Mouse (Mus musculus): ENCODE data around the gene Tmem242.

Tmem242 gene

DNA sequence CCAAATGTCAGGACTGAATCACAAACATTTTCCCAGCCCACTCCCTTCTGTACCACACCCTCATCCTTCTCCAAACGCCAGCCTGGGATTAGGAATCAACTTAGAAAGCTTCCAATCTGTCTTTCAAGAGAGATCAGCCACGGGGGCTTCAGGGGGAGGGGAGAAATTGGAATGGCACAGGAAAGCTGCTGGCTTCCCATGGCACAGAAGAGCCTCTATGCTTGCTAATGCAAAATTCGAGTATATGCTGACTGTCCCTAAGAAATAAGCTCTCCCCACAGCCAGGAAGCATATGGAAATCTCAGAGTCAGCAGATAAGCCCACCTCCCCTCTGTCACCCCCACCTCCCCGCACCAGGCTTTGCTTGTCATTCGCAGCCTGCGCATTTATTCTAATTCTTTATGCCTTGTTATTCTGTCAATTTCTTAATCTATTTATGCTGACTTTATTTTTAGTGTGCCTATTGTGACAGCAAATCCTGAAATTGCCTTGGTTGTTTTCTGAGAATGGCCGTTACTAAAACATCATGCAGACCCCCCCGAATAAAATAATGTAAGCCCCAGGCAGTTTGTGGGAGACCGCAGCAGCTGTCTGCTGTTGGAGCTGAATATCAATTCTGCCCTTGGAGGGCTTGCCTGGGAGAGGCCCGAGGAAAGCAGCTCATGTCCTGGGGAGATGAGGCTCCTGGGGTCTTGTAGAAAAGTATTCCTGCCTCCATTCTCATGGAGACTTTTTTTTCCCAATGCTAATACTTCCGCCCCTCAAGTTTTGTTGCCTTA is 62.7 kb downstream of the Tmem242 start:
- DNase-seq (ENCODE audit: low read depth, low spot score) = peak; percentile 70

DNA sequence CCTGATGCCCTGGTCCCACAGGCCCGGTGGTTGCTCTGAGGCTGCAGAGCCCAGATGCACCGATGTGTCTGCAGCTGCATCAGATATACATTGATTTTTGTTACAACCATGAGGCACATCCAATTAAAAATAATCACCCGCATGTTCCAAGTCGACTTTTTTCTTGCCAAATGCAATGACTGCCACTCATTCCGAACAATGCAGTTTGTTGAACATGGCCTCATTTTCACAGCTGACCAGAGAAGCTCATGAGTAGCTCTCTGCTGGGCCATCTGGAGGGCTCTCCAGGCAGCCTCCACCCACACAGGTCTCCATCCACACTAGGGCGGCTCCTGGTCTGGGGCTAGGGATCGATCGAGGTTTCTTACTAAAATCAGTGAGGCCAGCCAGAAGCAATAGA is 67.1 kb downstream of the Tmem242 start:
- DNase-seq (ENCODE audit: low read depth, low spot score) = peak; percentile 59

DNA sequence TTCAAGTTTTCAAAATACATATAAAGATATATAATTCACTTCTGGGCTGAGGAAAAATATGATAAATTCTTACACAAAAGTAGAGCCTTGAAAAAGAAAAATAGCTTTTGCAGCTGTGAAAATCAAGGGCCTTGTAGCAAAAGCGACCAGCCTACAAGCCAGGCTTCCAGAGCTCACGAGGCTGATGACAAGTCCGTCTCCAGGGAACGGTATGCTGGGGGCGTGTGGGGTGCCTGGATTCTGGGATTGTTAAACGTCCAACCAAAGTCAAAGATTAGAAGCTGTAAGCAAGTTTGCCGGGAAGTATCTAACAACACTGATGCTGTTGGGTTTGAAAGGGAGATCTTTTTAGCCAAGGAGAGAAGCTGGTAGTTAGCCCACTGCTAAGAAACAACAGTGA is 68.5 kb downstream of the Tmem242 start:
- peak; percentile 67 for DNase-seq (ENCODE audit: low read depth, low spot score)

DNA sequence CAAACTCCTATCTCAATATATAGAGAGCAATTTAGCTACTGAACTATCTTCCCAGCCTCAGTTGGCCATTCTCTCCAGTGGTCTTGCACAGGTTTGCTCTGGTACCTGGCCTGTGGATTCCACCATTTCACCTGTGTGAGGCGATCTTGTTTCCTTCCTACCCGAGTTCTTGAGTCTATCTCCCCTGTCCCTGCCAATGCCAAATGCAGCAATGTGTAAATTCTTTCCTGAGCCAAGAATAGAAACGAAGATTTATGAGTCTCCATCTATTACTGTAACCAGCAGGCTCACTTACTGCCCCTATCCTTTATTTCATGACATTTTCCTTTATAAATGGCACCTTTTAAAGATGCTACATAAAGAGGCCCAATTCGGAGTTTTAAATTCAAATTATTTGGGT is 69.0 kb downstream of the Tmem242 start:
- DNase-seq (ENCODE audit: low read depth, low spot score) = no peak

DNA sequence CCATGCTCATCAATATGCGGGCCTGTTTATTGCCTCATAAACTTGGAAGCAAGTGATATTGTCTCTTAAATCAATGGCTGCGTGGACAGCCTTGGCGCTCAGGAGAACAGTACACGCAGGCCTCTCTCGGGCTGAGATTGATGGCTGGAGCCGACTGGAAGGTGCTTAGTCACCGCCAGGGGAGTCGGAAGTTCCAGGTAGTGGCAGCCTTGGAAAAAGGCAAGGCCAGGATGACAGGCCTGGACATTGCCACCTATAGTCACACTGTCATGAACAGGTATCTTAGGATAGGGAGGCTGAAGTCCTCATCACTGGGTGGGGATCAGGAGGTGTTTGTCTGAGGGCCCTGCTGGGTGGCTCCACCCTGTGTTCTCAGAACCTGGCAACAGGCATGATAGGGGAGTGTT is 74.1 kb downstream of the Tmem242 start:
- DNase-seq (ENCODE audit: low read depth, low spot score) = no peak
